Mouse (Mus musculus) bone marrow, adult 2 months (tissue): ENCODE measurements at regions not wholly inside any gene's neighbourhood (a gene's known extent, or its start where the extent isn't known, plus 50 kb on each side); places are given as distances from the start of the nearest gene placed in this dataset.

Experiments
- H3K27ac ChIP-seq: fragments of 200-500 bp; 2 replicates; pipeline ENCODE4 v1.5.1; 2012; ENCODE audit warnings: low read depth, mild to moderate bottlenecking, control low read depth, inconsistent platforms, low read length; ENCODE audit not compliant: control insufficient read depth, poor library complexity, insufficient read depth
- H3K4me1 ChIP-seq: fragments of 200-500 bp; 2 replicates; pipeline ENCODE4 v1.6.1; 2011; ENCODE audit warnings: low read length; ENCODE audit not compliant: control insufficient read depth, insufficient read depth
- H3K4me3 ChIP-seq: fragments of 200-500 bp; replicated peaks from 2 replicates; pipeline ENCODE3; 2011; ENCODE audit warnings: mild to moderate bottlenecking, low read depth, low read length, control low read depth; ENCODE audit not compliant: control insufficient read depth
- CTCF ChIP-seq: fragments of 200-500 bp; IDR thresholded peaks from 2 replicates; pipeline ENCODE4 v1.5.1; 2011; ENCODE audit warnings: low read length, control low read depth; ENCODE audit not compliant: control insufficient read depth, insufficient read depth
- POLR2A ChIP-seq: fragments of 200-500 bp; IDR thresholded peaks from 2 replicates; pipeline ENCODE4 v1.6.1; 2011; ENCODE audit warnings: low read depth, mild to moderate bottlenecking, control low read depth, low read length, borderline replicate concordance; ENCODE audit not compliant: control insufficient read depth
- WGBS: fragments of 180-500 bp; shearing (Covaris S2); methylation state at CpG from one replicate; pipeline ENCODE4 v1.1.7; 2018; 5-methylcytosine and 5-hydroxymethylcytosine counted together

DNA sequence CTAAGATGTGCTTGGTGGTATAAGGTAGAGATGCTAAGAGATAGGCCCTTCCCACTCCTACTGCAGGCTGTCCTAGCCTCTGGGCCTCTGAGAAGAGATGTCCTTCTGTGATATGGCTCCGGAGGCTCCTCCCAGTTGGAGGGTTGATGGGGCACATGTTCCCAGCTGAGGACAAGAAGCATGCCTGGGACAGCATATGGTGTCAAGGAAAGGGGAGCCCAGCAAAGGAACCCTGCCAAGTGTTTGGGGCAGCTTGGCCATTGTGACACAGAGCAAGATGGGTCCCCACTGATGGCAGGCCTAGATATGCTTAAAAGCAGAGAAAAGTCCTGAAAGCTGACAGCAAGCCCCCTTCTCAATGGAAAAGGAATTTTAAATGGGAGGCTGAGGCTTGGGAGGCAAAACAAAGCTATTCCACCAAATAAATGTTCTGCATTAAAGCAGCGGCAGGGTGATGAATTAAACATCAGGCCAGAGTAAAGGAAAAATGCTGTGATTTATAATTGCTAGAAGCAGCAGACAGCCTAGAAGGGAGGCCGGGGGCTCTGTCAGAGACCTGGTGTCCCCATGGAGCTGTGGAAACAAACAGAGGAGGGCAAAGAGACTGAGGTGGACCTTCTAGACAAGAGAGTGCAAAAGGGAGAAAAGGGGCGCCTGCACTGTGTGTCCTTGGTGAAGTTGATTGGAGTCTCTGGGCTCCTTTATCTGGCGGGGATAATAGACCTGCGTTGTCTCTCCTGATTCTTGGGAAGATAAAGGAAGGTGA is 246.0 kb downstream of the Lrfn2 start:
- Histone ChIP-seq H3K4me1 (no peaks in the 10 kb centered on the region), H3K27ac (no peak overlapping the region), H3K4me3 (no peak overlapping the region)
- TF ChIP-seq POLR2A (no peak), CTCF (no peak)
- 80% methylated on average over 6 of the region's 6 CpGs for WGBS

GRCm38 (mm10) chr17:49182485-49182884 is 245.7 kb upstream of the Mocs1 start:
- no peaks in the 10 kb centered on the region for H3K4me1 ChIP-seq
- WGBS = 2% methylated on average over 4 of the region's 4 CpGs
- no peak overlapping the region for H3K4me3 ChIP-seq
- TF ChIP-seq POLR2A (no peak), CTCF (peak; percentile 72)
- H3K27ac ChIP-seq = no peak overlapping the region

DNA sequence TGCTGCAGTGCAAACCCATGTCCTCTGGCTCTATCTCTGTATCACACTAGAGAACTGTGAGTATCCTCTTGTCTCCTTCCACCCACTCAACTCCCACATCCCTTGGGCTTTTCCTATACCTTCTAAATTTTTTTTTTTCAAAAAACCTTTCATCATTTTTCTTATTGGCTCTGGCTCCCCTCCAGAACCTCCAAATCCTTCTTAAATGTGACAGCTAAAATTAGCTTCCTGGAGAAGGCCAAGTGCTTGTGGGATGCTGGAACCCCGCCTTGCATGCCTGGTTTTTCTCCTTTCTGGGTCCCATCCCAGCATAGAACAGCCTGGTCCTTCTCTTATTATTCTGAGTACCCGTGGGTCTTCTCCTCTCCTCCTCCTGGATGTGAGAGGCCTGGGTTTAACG is 244.2 kb upstream of the Mocs1 start:
- H3K4me3 ChIP-seq = no peak overlapping the region
- TF ChIP-seq POLR2A (no peak), CTCF (no peak)
- WGBS = 56% methylated on average over 3 of the region's 3 CpGs
- no peak overlapping the region for H3K27ac ChIP-seq
- H3K4me1 ChIP-seq = no peaks in the 10 kb centered on the region

DNA sequence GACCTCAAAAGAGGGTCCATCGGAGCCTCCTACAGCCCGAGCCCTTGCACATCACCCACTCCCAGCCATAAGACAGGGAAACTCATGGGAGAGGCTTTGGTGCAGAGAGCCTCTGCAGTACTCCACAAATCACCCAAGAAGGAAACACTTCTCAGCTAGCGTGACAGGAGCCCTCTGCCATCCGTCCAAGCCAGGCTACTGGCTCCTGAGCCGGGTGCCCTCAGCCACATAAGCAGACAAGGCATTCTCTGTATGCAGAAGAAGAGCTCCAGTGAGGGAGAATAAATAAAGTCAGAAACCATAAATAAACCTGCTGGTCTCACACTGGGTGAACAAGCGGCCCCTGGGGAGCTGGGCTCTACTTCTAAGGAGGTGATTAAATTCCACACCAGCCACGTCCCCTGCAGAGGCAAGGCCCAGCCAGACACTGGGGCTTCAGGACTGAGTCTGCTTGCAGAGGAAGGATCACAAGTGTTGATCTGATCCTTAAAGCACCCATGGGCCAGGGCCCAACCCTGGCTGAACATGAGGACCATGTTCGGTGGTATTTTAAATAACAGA is 243.0 kb upstream of the Mocs1 start:
- Histone ChIP-seq H3K4me3 (no peak overlapping the region), H3K4me1 (no peaks in the 10 kb centered on the region), H3K27ac (no peak overlapping the region)
- 64% methylated on average over 8 of the region's 8 CpGs for WGBS
- TF ChIP-seq CTCF (no peak), POLR2A (no peak)

- Histone ChIP-seq H3K4me1 (no peaks in the 10 kb centered on the region), H3K27ac (no peak overlapping the region), H3K4me3 (no peak overlapping the region)
- TF ChIP-seq CTCF (no peak), POLR2A (no peak)
- WGBS = 15% methylated on average over 3 of the region's 3 CpGs
These were observed 238.4 kb upstream of the Mocs1 start for GRCm38 (mm10) chr17:49189765-49190164.

DNA sequence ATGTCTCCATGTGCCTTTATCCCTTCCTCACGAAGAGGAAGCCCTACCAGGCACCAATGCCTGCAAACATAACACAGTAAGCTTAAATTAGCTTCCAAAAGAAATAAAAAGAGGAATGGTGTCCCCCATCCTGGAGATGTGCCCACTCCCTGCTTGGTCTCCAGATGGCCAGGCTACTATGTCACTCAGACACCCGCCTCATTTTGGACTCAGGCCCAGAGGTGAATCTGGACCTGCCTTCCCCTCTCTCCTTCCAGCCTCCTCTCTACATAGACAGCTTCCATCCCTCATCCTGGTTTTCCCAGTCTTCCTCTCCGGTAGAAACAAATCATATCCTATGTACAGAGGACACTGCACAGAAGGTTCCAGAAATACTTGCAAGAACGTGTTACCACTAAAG is 237.8 kb upstream of the Mocs1 start:
- Histone ChIP-seq H3K4me1 (no peaks in the 10 kb centered on the region), H3K27ac (no peak overlapping the region), H3K4me3 (no peak overlapping the region)
- no peak for TF ChIP-seq CTCF
- no peak for TF ChIP-seq POLR2A
- 73% methylated on average over 4 of the region's 4 CpGs for WGBS

- Histone ChIP-seq H3K4me1 (no peaks in the 10 kb centered on the region), H3K27ac (no peak overlapping the region), H3K4me3 (no peak overlapping the region)
- 60% methylated on average over 8 of the region's 8 CpGs for WGBS
- TF ChIP-seq CTCF (no peak), POLR2A (no peak)
These were observed 232.0 kb upstream of the Mocs1 start for GRCm38 (mm10) chr17:49196046-49196684.

GRCm38 (mm10) chr17:49201495-49201894 is 226.7 kb upstream of the Mocs1 start:
- H3K4me1 ChIP-seq = no peaks in the 10 kb centered on the region
- 86% methylated on average over 3 of the region's 3 CpGs for WGBS
- no peak overlapping the region for H3K27ac ChIP-seq
- no peak overlapping the region for H3K4me3 ChIP-seq
- no peak for TF ChIP-seq POLR2A
- TF ChIP-seq CTCF = no peak
